Mouse (Mus musculus) hindbrain, embryonic 11.5 days (tissue): Measurements from ENCODE around the gene Lats2. TPM values are rescaled to one million over a fixed set of nuclear protein-coding genes. Genes with fewer than 3 reads are reported as not detected.
"Not testable (repeated sequence)": the region's sequence is repeated elsewhere in the genome, so short reads cannot be mapped to it uniquely, and the experiment has no call there.

Source experiments
- ATAC-seq: fragments of 200-750 bp; cut with Nextera tagmentation; 2 replicates; pipeline ENCODE4 v1.8.0; 2017; ENCODE audit warnings: mild to moderate bottlenecking, moderate TSS enrichment, moderate library complexity; ENCODE audit not compliant: low FRiP score
- DNase-seq: peaks from one replicate; pipeline ENCODE4 v3.0.0-alpha.2; 2015; ENCODE audit warnings: low spot score
- H3K27ac ChIP-seq: fragments of 300-500 bp; sonication (generic); 2 replicates; pipeline ENCODE4 v1.5.1; 2014; ENCODE audit warnings: mild to moderate bottlenecking, low read depth, low read length
- H3K27me3 ChIP-seq: fragments of 300-500 bp; sonication (generic); 2 replicates; pipeline ENCODE4 v1.6.1; 2014; ENCODE audit warnings: mild to moderate bottlenecking, low read length, moderate library complexity, mixed read lengths; ENCODE audit not compliant: control insufficient read depth, insufficient read depth
- H3K36me3 ChIP-seq: fragments of 300-500 bp; sonication (generic); 2 replicates; pipeline ENCODE4 v1.6.1; 2014; ENCODE audit warnings: mild to moderate bottlenecking, low read length, moderate library complexity, mixed read lengths; ENCODE audit not compliant: control insufficient read depth, insufficient read depth
- H3K4me1 ChIP-seq: fragments of 300-500 bp; sonication (generic); replicated peaks from 2 replicates; pipeline ENCODE4 v1.6.1; 2014; ENCODE audit warnings: low read length, mixed read lengths; ENCODE audit not compliant: control insufficient read depth, insufficient read depth
- H3K4me2 ChIP-seq: fragments of 300-500 bp; sonication (generic); replicated peaks from 2 replicates; pipeline ENCODE4 v1.6.1; 2014; ENCODE audit warnings: mild to moderate bottlenecking, low read depth, low read length
- H3K4me3 ChIP-seq: fragments of 300-500 bp; sonication (generic); 2 replicates; pipeline ENCODE4 v1.5.1; 2014; ENCODE audit warnings: low read depth, low read length
- H3K9ac ChIP-seq: fragments of 300-500 bp; sonication (generic); 2 replicates; pipeline ENCODE4 v1.6.1; 2014; ENCODE audit warnings: low read depth, low read length
- H3K9me3 ChIP-seq: fragments of 300-500 bp; sonication (generic); 2 replicates; pipeline ENCODE4 v1.6.1; 2016; ENCODE audit warnings: low read length; ENCODE audit not compliant: control insufficient read depth
- WGBS: fragments of 180-500 bp; shearing (Covaris S2); extraction: QIAGEN DNeasy Blood & Tissue Kit; methylation state at CpG from one replicate; pipeline ENCODE4 v1.1.7; 2014; 5-methylcytosine and 5-hydroxymethylcytosine counted together
- polyA plus RNA-seq: library from polyadenylated mRNA; unstranded; fragments of >200 nt; fragmentation: Nextera tagmentation; extraction: Ambion mirVana; gene quantifications from 2 replicates; pipeline ENCODE4 v1.2.1, GENCODE M21; 2014

The Lats2 gene
- polyA plus RNA-seq, 1 experiment from 2014 or later = 13.2 TPM

GRCm38 (mm10) chr14:57696066-57696465 is 62.1 kb downstream of the Lats2 start:
- Histone ChIP-seq H3K4me1 (no peaks in the 10 kb centered on the region), H3K27me3 (no peaks in the 10 kb centered on the region), H3K4me2 (no peak overlapping the region), H3K4me3 (no peak overlapping the region), H3K27ac (no peak overlapping the region), H3K9me3 (no peaks in the 10 kb centered on the region), H3K9ac (no peak overlapping the region), H3K36me3 (0 out of 2 replicates have a peak, but pooled peaks cover 7% of the 10 kb centered on the region)
- 95% methylated on average over 15 of the region's 15 CpGs for WGBS
- ATAC-seq (no peak), DNase-seq (no peak)

DNA sequence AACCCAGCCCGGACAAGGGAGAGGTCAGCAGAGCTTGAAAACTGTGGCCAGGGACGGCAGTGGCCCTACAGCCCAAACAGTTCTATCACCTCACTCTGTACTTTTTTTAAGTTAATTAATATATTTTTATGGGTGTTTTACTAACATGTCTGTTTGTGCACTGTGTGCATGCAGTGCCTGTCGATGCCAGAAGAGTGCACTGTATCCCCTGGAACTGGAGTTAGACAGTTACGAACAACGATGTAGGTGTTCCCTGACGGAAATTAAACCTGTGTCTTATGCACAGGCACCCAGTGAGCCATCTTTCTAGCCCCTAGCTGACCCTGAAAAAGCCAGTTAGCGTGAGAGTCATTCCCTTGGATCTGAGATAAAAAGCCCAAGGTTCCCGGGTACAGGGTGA is 62.6 kb downstream of the Lats2 start:
- Histone ChIP-seq H3K9me3 (no peaks in the 10 kb centered on the region), H3K27ac (no peak overlapping the region), H3K4me3 (no peak overlapping the region), H3K4me2 (no peak overlapping the region), H3K9ac (no peak overlapping the region), H3K36me3 (0 out of 2 replicates have a peak, but pooled peaks cover 7% of the 10 kb centered on the region), H3K27me3 (no peaks in the 10 kb centered on the region), H3K4me1 (no peaks in the 10 kb centered on the region)
- 91% methylated on average over 8 of the region's 8 CpGs for WGBS
- DNase-seq (no peak), ATAC-seq (no peak)

- no peak overlapping the region for H3K9ac ChIP-seq
- H3K4me1 ChIP-seq = no peaks in the 10 kb centered on the region
- ATAC-seq (no peak), DNase-seq (no peak)
- no peaks in the 10 kb centered on the region for H3K27me3 ChIP-seq
- H3K27ac ChIP-seq = no peak overlapping the region
- H3K9me3 ChIP-seq = no peaks in the 10 kb centered on the region
- H3K4me2 ChIP-seq = no peak overlapping the region
- WGBS = 83% methylated on average over 16 of the region's 16 CpGs
- 0 out of 2 replicates have a peak, but pooled peaks cover 3% of the 10 kb centered on the region for H3K36me3 ChIP-seq
- H3K4me3 ChIP-seq = no peak overlapping the region
Observed at GRCm38 (mm10) chr14:57694246-57694645, 63.9 kb downstream of the Lats2 start.

- H3K4me2 ChIP-seq = no peak overlapping the region
- H3K36me3 ChIP-seq = 0 out of 2 replicates have a peak, but pooled peaks cover 3% of the 10 kb centered on the region
- ATAC-seq (no peak), DNase-seq (no peak)
- no peak overlapping the region for H3K9ac ChIP-seq
- no peaks in the 10 kb centered on the region for H3K9me3 ChIP-seq
- H3K27ac ChIP-seq = no peak overlapping the region
- no peaks in the 10 kb centered on the region for H3K4me1 ChIP-seq
- H3K4me3 ChIP-seq = no peak overlapping the region
- no peaks in the 10 kb centered on the region for H3K27me3 ChIP-seq
- WGBS = 90% methylated on average over 17 of the region's 17 CpGs
Observed at GRCm38 (mm10) chr14:57692517-57693130, 65.6 kb downstream of the Lats2 start.

DNA sequence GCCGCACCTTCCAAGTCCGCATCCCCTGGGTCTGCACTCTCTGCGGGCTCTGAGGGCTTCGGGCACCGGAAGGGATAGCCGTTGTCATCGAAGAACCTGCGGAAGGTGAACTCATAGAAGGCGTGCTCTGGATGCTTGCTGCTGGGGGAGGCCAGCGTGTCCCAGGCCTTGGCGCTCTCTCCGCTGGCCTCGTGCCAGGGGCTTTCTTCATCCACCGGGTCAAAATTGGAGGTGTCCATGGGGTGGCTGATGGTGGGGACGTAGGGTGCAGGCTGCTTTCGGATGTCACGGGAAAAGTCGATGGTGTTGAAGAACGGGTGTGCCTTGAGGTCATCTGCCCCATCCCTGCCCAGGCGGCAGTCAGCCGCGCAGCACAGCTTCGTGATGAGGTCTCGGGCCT is 66.9 kb downstream of the Lats2 start:
- Histone ChIP-seq H3K4me2 (no peak overlapping the region), H3K36me3 (0 out of 2 replicates have a peak, but pooled peaks cover 3% of the 10 kb centered on the region), H3K4me1 (no peaks in the 10 kb centered on the region), H3K4me3 (no peak overlapping the region), H3K27me3 (no peaks in the 10 kb centered on the region), H3K9me3 (no peaks in the 10 kb centered on the region), H3K9ac (no peak overlapping the region), H3K27ac (no peak overlapping the region)
- DNase-seq (no peak), ATAC-seq (no peak)
- WGBS = 96% methylated on average over 24 of the region's 24 CpGs

DNA sequence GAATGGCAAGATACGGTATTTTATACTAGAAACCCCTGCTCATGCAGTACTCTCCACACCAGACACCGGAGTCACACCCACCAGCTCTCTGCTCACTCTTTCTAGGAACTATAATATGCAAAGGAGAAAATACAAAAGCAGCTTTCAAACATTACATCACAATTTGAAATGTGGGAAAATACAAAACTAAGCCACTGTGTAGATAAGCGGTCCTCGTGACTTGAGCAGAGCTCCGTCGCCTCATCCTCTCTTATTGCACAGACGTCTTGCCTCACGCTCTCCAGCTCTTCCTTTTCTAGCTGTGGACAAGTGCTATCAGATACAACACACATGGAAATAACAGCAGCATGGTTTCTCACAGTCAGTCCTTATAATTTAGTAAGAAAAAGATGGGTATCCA is 67.5 kb downstream of the Lats2 start:
- H3K27me3 ChIP-seq = no peaks in the 10 kb centered on the region
- 0 out of 2 replicates have a peak, but pooled peaks cover 1% of the 10 kb centered on the region for H3K36me3 ChIP-seq
- ATAC-seq = no peak
- H3K9me3 ChIP-seq = no peaks in the 10 kb centered on the region
- DNase-seq = no peak
- H3K27ac ChIP-seq = no peak overlapping the region
- H3K9ac ChIP-seq = no peak overlapping the region
- H3K4me3 ChIP-seq = no peak overlapping the region
- no peak overlapping the region for H3K4me2 ChIP-seq
- H3K4me1 ChIP-seq = no peaks in the 10 kb centered on the region
- WGBS = 97% methylated on average over 8 of the region's 8 CpGs

- not testable (repeated sequence) for H3K27me3 ChIP-seq, H3K4me1 ChIP-seq, H3K27ac ChIP-seq, H3K4me3 ChIP-seq, DNase-seq, H3K9me3 ChIP-seq, H3K9ac ChIP-seq, ATAC-seq, H3K36me3 ChIP-seq, H3K4me2 ChIP-seq
- WGBS = 94% methylated on average over 7 of the region's 7 CpGs
Observed at GRCm38 (mm10) chr14:57688066-57688465, 70.1 kb downstream of the Lats2 start.

DNA sequence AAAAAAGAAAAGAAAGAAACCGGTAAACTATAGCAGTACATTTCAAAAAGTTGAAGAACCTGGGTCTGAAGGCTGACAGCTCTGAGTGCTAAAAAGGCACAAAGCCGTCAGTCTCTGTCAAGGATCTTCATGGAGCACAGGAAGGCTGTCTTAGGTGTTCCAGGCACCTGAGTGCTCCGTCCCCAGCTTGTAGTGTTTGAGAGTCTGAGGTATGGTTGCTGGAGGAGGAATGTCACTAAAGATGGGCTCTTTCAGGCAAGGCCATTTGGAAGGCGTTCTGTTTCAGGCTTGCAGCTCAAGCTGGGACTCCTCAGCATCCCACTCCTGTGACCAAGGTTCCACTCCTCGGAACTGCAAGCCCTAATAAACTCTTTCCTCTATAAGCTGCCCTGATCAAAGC is 70.7 kb downstream of the Lats2 start:
- H3K4me2 ChIP-seq = no peak overlapping the region
- DNase-seq = no peak
- no peak overlapping the region for H3K27ac ChIP-seq
- H3K27me3 ChIP-seq = no peaks in the 10 kb centered on the region
- no peak for ATAC-seq
- 91% methylated on average over 5 of the region's 5 CpGs for WGBS
- no peak overlapping the region for H3K4me3 ChIP-seq
- no peaks in the 10 kb centered on the region for H3K4me1 ChIP-seq
- H3K9me3 ChIP-seq = no peaks in the 10 kb centered on the region
- H3K36me3 ChIP-seq = no peaks in the 10 kb centered on the region
- no peak overlapping the region for H3K9ac ChIP-seq

DNA sequence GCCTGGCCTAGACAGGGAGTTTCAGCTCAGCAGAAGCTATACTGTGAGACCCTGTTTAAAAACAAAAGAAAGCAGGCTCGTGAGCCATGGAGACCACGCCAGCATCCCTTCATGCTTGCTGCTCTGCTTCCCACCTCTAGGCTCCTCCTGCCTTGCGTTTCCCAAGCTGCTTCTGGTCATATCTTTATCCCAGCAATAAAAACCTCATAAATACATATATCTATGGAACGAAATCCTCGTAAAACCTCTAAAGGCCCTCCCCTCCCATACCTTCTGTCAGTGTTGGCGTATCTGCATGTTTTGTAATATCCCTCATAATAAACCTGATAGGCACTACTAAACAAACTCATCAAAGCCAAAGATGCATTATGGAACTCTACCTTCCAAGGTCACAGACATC is 71.5 kb downstream of the Lats2 start:
- H3K27me3 ChIP-seq = no peaks in the 10 kb centered on the region
- WGBS = 93% methylated on average over 6 of the region's 6 CpGs
- no peaks in the 10 kb centered on the region for H3K4me1 ChIP-seq
- no peak overlapping the region for H3K4me2 ChIP-seq
- H3K9me3 ChIP-seq = no peaks in the 10 kb centered on the region
- no peak overlapping the region for H3K4me3 ChIP-seq
- H3K9ac ChIP-seq = no peak overlapping the region
- no peaks in the 10 kb centered on the region for H3K36me3 ChIP-seq
- no peak overlapping the region for H3K27ac ChIP-seq
- DNase-seq (no peak), ATAC-seq (no peak)
